Mouse (Mus musculus) activated CD4-positive, CD25-positive, alpha-beta regulatory T cell, adult 4 months (primary cell): ENCODE measurements around the gene Cnnm3. TPM values are rescaled to one million over a fixed set of nuclear protein-coding genes. Genes with fewer than 3 reads are reported as not detected.
A peak's percentile ranks its signal among the peaks of the same experiment; 100 is the strongest.

Experiments
- ATAC-seq: one replicate; pipeline ENCODE4 v1.8.0; 2017
- polyA plus RNA-seq, 2 experiments: library from polyadenylated mRNA; unstranded; fragments of 100-300 nt; shearing (Covaris generic); gene quantifications; one replicate each; pipeline ENCODE4 v1.2.1; 2017

Cnnm3 gene
- polyA plus RNA-seq, 2 experiments from 2014 or later = 4.0 to 5.5 TPM

- no peak for ATAC-seq
Observed at GRCm38 (mm10) chr1:36538727-36539126, 27.1 kb downstream of the Cnnm3 start.

DNA sequence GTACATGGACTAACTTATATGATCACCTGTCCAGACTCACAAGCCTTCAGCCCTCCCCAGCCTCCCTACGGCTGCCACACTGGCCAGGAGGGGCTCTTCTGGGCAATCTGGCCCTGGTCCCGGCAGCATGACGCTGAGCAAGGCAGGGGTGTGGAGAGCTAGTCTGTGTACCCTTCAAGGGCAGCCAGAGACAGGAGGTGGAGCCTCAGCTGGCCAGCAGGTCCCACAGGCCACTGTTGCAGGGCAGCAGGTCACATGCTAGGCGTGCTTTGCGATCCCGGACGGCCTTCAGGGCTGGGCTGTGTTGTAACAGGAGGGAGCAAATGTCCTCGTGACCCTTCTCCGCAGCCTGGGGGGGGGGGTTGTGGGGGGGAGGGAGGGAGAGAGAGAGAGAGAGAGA, 27.5 kb downstream of the Cnnm3 start, which contains the start of gene Gm42417:
Gene Gm42417 (minus strand): TSS at position 244 of the 400 bp plus-strand sequence.
- no peak for ATAC-seq

- ATAC-seq = no peak
Observed at GRCm38 (mm10) chr1:36540132-36540531, 28.5 kb downstream of the Cnnm3 start.

- no peak for ATAC-seq
Observed at GRCm38 (mm10) chr1:36540807-36541206, 29.1 kb downstream of the Cnnm3 start.

DNA sequence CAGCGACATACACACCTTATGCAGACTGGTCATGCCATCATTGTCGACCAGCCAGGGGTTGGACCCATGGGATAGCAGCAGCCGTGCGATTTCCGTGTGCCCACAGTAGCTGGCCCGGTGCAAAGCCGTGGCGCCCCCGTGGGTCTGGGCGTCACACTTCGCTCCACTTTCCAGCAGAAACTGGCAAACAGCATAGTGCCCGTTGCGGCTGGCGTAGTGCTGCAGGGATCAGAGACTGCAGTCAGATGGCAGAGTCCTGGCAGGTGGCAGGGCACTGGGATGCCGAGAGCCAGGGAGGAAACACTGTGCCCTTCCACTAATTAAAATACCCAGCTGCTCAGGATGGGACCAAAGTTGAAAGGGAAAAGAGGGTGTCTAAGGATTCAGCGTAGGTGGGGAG, 30.2 kb downstream of the Cnnm3 start:
- ATAC-seq = no peak

- ATAC-seq = no peak
Observed at GRCm38 (mm10) chr1:36542925-36543324, 31.3 kb downstream of the Cnnm3 start.

DNA sequence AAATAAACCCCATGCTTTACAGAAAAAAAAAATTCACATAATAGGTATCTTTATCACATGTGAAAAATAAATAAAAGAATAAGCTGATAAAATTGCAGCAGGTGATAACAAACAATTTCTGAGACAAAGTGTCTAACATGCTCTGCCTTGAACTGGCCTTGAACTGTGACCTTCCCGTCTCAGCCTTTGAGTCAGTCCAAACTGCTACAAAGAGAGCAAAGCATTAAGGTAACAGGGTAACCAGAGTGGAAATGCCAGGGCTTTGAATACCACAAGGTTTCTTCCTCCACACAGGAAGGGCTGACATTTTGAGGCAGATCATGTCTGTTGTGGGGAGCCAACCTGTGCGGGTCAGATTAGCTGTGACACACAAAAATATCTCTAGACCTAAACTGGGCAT, 33.7 kb downstream of the Cnnm3 start:
- ATAC-seq = no peak

DNA sequence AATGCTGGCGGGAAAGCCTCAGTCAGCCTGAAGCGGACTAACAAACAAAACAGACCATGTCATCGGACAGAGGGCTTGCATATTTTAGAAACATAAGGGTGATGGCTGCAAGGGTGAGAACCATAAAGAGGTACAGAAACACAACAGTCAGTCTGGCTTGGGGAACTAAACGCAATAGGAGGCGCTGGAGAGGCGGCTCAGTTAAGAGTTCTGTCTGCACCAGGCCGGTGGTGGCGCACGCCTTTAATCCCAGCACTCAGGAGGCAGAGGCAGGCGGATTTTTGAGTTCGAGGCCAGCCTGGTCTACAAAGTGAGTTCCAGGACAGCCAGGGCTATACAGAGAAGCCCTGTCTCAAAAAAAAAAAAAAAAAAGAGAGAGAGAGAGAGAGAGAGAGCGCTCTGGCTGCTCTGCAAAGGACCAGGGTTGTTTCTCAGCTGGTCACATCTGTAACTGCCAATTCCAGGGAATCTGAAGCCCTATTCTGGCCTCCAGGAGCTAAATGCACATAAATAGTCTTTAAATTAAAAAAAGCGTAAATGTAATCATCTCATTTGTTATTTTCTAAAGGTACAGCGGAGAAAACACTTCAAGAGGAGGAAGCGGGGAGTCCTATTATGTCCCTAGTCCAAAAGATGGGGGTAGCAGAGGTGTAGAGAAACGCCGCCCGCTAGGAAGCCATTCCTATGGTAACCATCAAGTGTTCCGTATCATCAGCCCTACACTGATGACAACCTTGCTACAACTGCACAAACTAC, 34.4 kb downstream of the Cnnm3 start:
- ATAC-seq = no peak

- ATAC-seq = peak; percentile 96
Observed at GRCm38 (mm10) chr1:36546888-36547471, 35.3 kb downstream of the Cnnm3 start, which contains the start of gene Ankrd39. Gene Ankrd39 (minus strand): TSS chr1:36547445.

- no peak for ATAC-seq
Observed at GRCm38 (mm10) chr1:36547981-36548598, 36.4 kb downstream of the Cnnm3 start.

DNA sequence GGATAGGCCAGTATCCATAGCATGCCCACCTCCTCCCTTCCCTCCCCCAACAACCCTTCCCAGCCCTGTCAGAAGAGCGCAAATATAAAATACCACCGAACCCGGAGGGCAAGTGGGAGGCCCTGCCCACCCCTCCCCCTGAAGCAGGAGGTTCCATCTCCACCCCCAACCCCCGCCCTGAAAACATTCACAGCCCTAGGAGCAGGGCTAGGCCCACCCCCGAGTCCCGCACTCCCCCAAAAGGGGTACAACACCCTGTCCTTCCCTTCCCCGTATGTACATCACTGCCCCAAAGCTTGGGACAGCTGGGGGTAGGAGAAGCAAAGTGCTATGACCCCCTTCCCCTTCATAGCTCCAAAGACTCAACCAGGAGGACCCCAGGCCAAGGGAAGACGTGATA, 37.1 kb downstream of the Cnnm3 start:
- ATAC-seq = no peak

DNA sequence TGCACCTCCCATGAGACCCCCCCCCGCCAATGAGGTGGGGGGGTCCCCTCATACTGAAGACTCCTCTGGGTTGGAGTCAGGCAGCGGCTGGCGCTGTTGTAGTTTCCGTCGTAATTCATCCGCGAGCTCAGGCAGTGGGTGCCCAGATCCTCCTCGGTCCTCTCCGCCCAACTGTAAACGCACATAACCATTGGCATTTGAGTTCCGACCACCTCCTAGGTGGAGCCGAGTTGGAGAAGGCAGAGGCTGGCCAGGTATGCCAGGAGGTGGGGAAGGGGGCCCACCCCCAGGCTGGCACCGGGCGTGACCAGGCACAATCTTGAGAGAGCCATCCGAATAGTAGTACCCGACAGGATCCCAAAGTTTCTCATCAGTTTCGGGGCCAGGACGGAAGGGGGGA, 37.8 kb downstream of the Cnnm3 start:
- ATAC-seq = no peak

DNA sequence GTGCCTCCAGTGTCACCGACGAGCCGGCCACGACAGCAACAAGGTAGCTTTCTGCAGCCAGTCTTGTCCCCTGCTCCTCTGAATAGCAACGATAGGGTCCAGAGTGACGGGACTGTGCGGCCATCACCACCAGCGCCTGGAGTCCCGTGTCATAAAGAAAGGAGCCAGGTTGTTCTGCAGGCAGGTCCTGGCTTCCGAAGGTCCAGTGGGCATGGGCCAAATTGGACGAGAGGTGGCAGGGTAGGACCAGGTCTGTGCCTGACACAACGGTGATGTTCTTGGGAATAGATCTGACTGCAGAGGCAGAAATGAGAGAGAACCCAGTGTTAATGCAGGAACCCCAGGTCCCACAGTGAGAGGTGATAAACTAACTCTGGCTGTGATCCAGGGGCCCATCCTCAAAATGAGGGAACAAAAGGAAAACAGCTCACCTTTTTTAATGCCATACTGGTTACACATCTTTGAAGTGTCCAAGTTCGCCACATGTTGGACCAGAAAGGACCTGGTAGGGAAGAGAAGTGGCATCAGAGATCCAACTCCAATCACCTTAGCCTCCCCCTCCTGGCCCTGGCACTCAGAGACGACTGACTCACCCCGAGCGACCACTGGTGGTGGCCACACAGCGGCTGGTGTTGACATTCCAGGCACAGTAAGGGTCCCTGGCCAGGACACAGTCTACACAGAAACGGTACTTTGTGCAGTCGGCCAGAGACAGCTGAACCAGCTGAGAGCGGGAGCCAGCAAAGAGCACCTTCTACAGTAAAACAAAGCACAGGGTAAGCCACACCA, 38.6 kb downstream of the Cnnm3 start:
- no peak for ATAC-seq

GRCm38 (mm10) chr1:36551904-36552303, 40.2 kb downstream of the Cnnm3 start:
- ATAC-seq = no peak

GRCm38 (mm10) chr1:36552506-36552905, 40.8 kb downstream of the Cnnm3 start:
- no peak for ATAC-seq

DNA sequence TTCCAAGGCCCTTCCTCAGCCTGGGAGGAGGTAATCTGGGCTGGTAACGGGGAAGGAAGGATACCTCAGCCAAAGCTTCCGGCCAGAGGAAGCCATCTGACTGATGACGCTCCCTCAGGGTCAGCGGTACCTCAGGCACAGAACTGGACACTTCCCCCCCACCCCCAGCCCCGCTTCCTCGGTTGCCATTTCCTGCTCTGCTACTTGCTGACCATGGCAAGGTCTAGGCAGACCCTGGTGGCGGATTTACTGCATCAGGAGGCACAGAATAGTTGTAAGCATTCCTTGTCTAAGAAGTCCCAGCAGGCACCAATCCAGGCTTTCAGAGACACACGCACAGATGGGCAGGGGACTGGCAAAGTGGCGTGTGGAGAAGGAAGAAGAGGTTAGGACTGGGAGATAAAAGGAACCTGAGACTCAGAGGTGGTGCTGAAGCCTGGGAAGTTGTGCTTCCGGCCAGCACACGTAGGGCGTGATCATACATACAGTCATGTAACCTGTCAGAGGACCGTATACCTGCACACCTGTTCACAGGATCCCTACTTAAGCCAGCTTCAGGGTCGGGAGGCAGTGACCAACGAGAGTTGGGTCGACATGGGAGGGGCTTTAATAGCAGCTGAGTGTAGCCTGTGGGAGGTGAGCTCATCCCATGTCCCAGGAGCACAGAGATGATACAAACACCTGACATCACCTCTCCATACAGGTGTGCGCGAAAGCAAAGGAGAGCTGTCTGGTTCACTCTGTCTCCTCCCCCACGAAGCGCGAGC, 43.1 kb downstream of the Cnnm3 start:
- ATAC-seq = no peak

- ATAC-seq = no peak
Observed at GRCm38 (mm10) chr1:36555798-36556395, 44.2 kb downstream of the Cnnm3 start.

DNA sequence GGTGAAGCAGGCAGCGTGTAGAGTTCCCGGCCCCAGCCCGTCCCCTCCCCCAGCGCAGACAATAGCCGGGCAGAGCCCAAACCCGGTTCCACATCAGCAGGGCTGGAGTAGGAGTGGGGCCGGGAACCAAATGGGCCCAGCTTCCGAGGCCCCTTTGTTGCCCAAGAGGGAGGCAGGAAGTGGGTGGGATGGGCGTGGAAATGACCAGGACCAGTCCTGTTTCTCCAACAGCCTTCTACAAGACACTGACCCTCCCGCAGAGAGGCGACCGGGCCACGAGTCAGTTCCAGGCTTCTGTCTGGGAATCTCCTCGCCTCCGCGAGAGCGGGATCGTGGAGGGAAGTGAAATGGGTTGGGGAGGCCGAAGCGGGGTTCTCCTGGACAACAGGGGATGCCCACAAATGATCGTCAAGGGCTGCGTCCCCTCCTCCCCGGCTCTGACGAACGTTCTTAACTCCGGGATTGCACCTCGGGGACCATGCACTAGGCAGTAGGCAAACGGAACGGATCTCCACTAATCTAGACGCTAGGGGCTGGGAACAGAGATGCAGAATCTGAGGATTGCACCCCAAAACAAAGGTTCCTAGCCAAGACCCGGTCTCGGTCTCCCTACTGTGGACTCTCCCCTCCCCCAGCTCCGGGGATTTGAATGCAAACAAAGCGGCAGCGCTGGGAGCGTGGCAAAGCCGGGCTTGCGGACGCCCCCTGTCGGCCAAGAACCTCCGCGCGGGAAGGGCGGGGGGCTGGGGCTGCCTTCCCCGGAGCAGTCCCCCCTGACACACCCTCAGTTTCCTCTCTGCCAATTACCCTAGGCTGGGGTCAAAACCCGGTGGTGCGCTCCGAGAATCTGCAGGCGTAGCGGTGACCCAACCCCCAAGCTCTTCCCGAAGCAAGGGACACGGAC, 45.1 kb downstream of the Cnnm3 start:
- peak; percentile 45 for ATAC-seq

DNA sequence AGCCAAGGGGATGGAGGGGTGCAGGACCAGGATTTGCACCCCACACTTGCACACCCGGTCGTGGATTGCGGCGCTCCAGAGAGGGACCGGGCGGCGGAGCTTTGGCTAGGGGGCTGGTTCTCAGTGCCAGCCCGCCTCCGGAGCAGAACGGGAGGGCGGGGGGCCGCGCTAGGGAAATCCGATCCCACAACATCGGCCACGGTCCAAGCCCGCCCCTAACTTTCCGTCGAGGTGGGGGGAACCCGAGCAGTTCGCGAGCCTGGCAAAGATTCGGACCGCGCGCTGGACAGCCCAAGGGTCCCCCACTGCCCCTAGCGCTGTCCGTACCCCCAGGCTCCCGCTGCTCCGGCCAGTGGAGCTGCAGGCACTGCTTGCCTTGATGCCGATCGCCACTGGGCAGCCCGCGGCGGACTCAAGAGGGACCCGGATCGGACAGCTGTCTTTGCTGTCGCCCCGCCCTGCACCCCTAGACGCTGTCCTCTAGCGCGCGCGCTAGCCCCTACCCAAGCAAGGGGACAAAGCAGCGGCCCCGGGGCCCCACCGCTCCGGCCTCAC, 45.9 kb downstream of the Cnnm3 start:
- no peak for ATAC-seq
